In genomic region chr8:101786876-101787275, GRCm38 (mm10) we compare ENCODE assay signal across 18 mouse cellular contexts.
"Had no signal": no experiment of that assay in that cellular context is flagged by ENCODE, and none has a peak within 500 bp of the region (broad histone marks: within the 10 kb centered on the region; RNA-seq: fewer than 3 reads in every experiment).

No protein-coding gene starts in this region.

- H3K36me3 ChIP-seq: liver, embryonic 15.5 days; lung, embryonic 15.5 days; midbrain, embryonic 15.5 days; neural tube, embryonic 12.5 days; stomach, embryonic 15.5 days had no signal

- H3K27me3 ChIP-seq: liver, embryonic 15.5 days; lung, embryonic 15.5 days; megakaryocyte, embryonic 14.5 days; midbrain, embryonic 15.5 days; neural tube, embryonic 12.5 days; stomach, embryonic 15.5 days had no signal

- ATAC-seq: liver, postnatal 0 days; lung, postnatal 0 days; midbrain, embryonic 15.5 days had no signal

- H3K9ac ChIP-seq: liver, embryonic 15.5 days; liver, postnatal 0 days; lung, embryonic 15.5 days; midbrain, embryonic 15.5 days; neural tube, embryonic 12.5 days; stomach, embryonic 15.5 days had no signal

- H3K9me3 ChIP-seq: liver, embryonic 15.5 days; lung, embryonic 15.5 days; megakaryocyte, embryonic 14.5 days; midbrain, embryonic 15.5 days; neural tube, embryonic 12.5 days; stomach, embryonic 15.5 days had no signal

- H3K27ac ChIP-seq: liver, embryonic 15.5 days; lung, embryonic 15.5 days; macrophage; midbrain, embryonic 15.5 days; neural tube, embryonic 12.5 days; stomach, embryonic 15.5 days; stomach, postnatal 0 days had no signal

- H3K4me3 ChIP-seq: liver, embryonic 15.5 days; lung, embryonic 15.5 days; megakaryocyte, embryonic 14.5 days; midbrain, embryonic 15.5 days; neural tube, embryonic 12.5 days; stomach, embryonic 15.5 days had no signal

- H3K4me1 ChIP-seq: liver, embryonic 15.5 days; lung, embryonic 15.5 days; megakaryocyte, embryonic 14.5 days; midbrain, embryonic 15.5 days; neural tube, embryonic 12.5 days; stomach, embryonic 15.5 days had no signal

- H3K4me2 ChIP-seq: liver, embryonic 15.5 days; lung, embryonic 15.5 days; midbrain, embryonic 11.5 days; midbrain, embryonic 15.5 days; neural tube, embryonic 12.5 days; stomach, embryonic 15.5 days had no signal

- DNase-seq: liver, postnatal 0 days; lung, adult 2 months; lung, postnatal 14 days; lung, postnatal 36 days; right cerebral cortex, postnatal 14 days; thymus, adult 2 months; thymus, postnatal 25 days; thymus, postnatal 4 days had no signal
